Mouse (Mus musculus): ENCODE results near the gene Ky. TPM values are rescaled to one million over a fixed set of nuclear protein-coding genes. Genes with fewer than 3 reads are reported as not detected.

Gene Ky
- total and polyA plus RNA-seq, 3 experiments: not detected

DNA sequence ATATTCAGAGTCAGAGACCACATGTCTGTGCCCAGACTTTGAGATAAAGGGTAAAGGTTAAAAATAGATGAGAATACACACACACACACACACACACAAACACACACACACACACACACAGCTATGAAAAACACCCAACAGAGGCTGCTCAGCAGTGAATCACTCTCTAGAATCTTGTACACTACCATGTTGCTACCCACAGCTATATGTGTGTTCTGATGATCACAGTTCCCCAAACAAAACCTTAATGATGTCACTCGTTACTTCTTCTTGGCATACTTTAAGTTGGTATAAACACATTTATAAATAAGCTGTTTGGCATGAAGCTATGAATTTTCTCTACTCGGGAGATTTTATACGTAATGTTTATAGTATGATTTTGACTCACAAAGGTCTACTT lies 40.5 kb upstream of the Ky start:
- DNase-seq (ENCODE audit: low read depth, low spot score): no peak
- no peak overlapping the region for H3K4me3 ChIP-seq (ENCODE audit: control insufficient read depth in 1 of 2, insufficient read depth in 1 of 2, low read depth in 2 of 2, low read length in 2 of 2)
- no peaks in the 10 kb centered on the region for H3K9me3 ChIP-seq (replicated peaks; ENCODE audit: insufficient read depth, low read length)
- no peak overlapping the region for H3K27ac ChIP-seq (ENCODE audit: control insufficient read depth, low read depth, low read length)
- TF ChIP-seq POLR2AphosphoS5 (IDR thresholded peaks at IDR 0.05; ENCODE audit: borderline replicate concordance, low read depth, low read length): no peak
- TF ChIP-seq CTCF (IDR thresholded peaks at IDR 0.05 in 2 of 3, conservative IDR thresholded peaks at IDR 0.05 in 1 of 3; ENCODE audit: control insufficient read depth in 1 of 3, insufficient read depth in 1 of 3, low read depth in 2 of 3, low read length in 3 of 3, poor library complexity in 1 of 3, severe bottlenecking in 1 of 3): no peak
- TF ChIP-seq ZNF384 (IDR thresholded peaks at IDR 0.05; ENCODE audit: low read depth, low read length): no peak
- no peak for TF ChIP-seq ETS1 (IDR thresholded peaks at IDR 0.05; ENCODE audit: low read depth, low read length)
- no peak for TF ChIP-seq MAFK (IDR thresholded peaks at IDR 0.05; ENCODE audit: borderline replicate concordance, low read depth, low read length)
- no peak for TF ChIP-seq MYC (IDR thresholded peaks at IDR 0.05; ENCODE audit: low read depth, low read length)
- TF ChIP-seq CHD1 (IDR thresholded peaks at IDR 0.05; ENCODE audit: low read depth, low read length): no peak
- TF ChIP-seq GATA1 (IDR thresholded peaks at IDR 0.05; ENCODE audit: low read depth, low read length): no peak
- TF ChIP-seq MAZ (IDR thresholded peaks at IDR 0.05; ENCODE audit: low read depth, low read length): no peak
- TF ChIP-seq USF2 (IDR thresholded peaks at IDR 0.05; ENCODE audit: borderline replicate concordance in 1 of 2, insufficient read depth in 1 of 2, low read depth in 1 of 2, low read length in 2 of 2): no peak
- H3K4me1 ChIP-seq (ENCODE audit: control insufficient read depth in 1 of 2, insufficient read depth in 2 of 2, low read length in 2 of 2): no peaks in the 10 kb centered on the region
- H3K9ac ChIP-seq (ENCODE audit: control insufficient read depth, low read depth, low read length, poor library complexity, severe bottlenecking): no peak overlapping the region
- no peaks in the 10 kb centered on the region for H3K36me3 ChIP-seq (ENCODE audit: control insufficient read depth in 1 of 2, insufficient read depth in 2 of 2, low read length in 2 of 2)
- no peaks in the 10 kb centered on the region for H3K27me3 ChIP-seq (ENCODE audit: control insufficient read depth in 1 of 2, insufficient read depth in 2 of 2, low read length in 2 of 2)
- no peaks in the 10 kb centered on the region for H3K79me2 ChIP-seq (ENCODE audit: control insufficient read depth, insufficient read depth, low read length, poor library complexity)

DNA sequence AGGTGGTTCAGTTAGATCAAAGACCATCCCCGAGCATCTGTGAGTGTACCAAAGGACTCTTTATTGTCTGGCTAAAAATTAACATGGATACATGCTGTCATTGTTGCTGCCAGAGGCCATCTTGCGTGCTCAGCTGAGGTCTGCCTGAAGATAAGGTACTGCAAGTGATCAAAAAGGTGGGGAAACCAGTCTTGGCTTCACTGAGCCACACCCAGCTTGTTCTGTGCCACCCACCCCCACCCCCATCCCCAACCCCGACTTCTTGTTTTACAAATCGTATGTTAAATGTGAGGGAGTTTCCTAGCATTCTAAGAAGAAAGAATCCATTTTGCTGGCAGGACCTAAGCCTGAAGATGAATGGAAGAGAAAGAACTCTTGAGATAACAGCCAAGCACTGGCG lies 39.8 kb upstream of the Ky start:
- H3K4me1 ChIP-seq (ENCODE audit: control insufficient read depth in 1 of 2, insufficient read depth in 2 of 2, low read length in 2 of 2): no peaks in the 10 kb centered on the region
- no peak overlapping the region for H3K27ac ChIP-seq (ENCODE audit: control insufficient read depth, low read depth, low read length)
- no peaks in the 10 kb centered on the region for H3K9me3 ChIP-seq (replicated peaks; ENCODE audit: insufficient read depth, low read length)
- H3K4me3 ChIP-seq (ENCODE audit: control insufficient read depth in 1 of 2, insufficient read depth in 1 of 2, low read depth in 2 of 2, low read length in 2 of 2): no peak overlapping the region
- no peak for DNase-seq (ENCODE audit: low read depth, low spot score)
- no peaks in the 10 kb centered on the region for H3K36me3 ChIP-seq (ENCODE audit: control insufficient read depth in 1 of 2, insufficient read depth in 2 of 2, low read length in 2 of 2)
- no peaks in the 10 kb centered on the region for H3K79me2 ChIP-seq (ENCODE audit: control insufficient read depth, insufficient read depth, low read length, poor library complexity)
- H3K9ac ChIP-seq (ENCODE audit: control insufficient read depth, low read depth, low read length, poor library complexity, severe bottlenecking): no peak overlapping the region
- TF ChIP-seq TAL1 (IDR thresholded peaks at IDR 0.05; ENCODE audit: low read length) (no peak), GABPA (IDR thresholded peaks at IDR 0.05; ENCODE audit: low read depth, low read length) (no peak), MAFK (IDR thresholded peaks at IDR 0.05; ENCODE audit: borderline replicate concordance, low read depth, low read length) (no peak), ETS1 (IDR thresholded peaks at IDR 0.05; ENCODE audit: low read depth, low read length) (no peak), POLR2AphosphoS5 (IDR thresholded peaks at IDR 0.05; ENCODE audit: borderline replicate concordance, low read depth, low read length) (no peak), GATA1 (IDR thresholded peaks at IDR 0.05; ENCODE audit: low read depth, low read length) (no peak), RCOR1 (IDR thresholded peaks at IDR 0.05; ENCODE audit: low read depth, low read length) (no peak), EP300 (IDR thresholded peaks at IDR 0.05; ENCODE audit: low read depth in 1 of 2, low read length in 2 of 2) (no peak), E2F4 (IDR thresholded peaks at IDR 0.05; ENCODE audit: borderline replicate concordance, low read depth, low read length) (no peak), SMC3 (IDR thresholded peaks at IDR 0.05; ENCODE audit: low read depth, low read length) (no peak), POLR2AphosphoS2 (IDR thresholded peaks at IDR 0.05; ENCODE audit: low read length) (no peak), RAD21 (IDR thresholded peaks at IDR 0.05; ENCODE audit: low read depth, low read length) (no peak), ZC3H11A (IDR thresholded peaks at IDR 0.05; ENCODE audit: low read depth, low read length) (no peak), BHLHE40 (IDR thresholded peaks at IDR 0.05; ENCODE audit: borderline replicate concordance, low read depth, low read length) (no peak), MAX (IDR thresholded peaks at IDR 0.05; ENCODE audit: low read length) (no peak), ZNF384 (IDR thresholded peaks at IDR 0.05; ENCODE audit: low read depth, low read length) (no peak), MEF2A (IDR thresholded peaks at IDR 0.05; ENCODE audit: extremely low read depth, insufficient replicate concordance, low read depth, low read length, poor library complexity, severe bottlenecking) (no peak), USF1 (IDR thresholded peaks at IDR 0.05; ENCODE audit: low read depth, low read length) (no peak), ELF1 (IDR thresholded peaks at IDR 0.05; ENCODE audit: low read depth, low read length) (no peak), MYB (IDR thresholded peaks at IDR 0.05; ENCODE audit: low read depth, low read length) (no peak)
- H3K27me3 ChIP-seq (ENCODE audit: control insufficient read depth in 1 of 2, insufficient read depth in 2 of 2, low read length in 2 of 2): no peaks in the 10 kb centered on the region
